Mouse (Mus musculus) large intestine, adult 2 months (tissue): ENCODE data around the gene Hes3. TPM values are rescaled to one million over a fixed set of nuclear protein-coding genes. Genes with fewer than 3 reads are reported as not detected.

ENCODE experiments used
- DNase-seq: peaks from one replicate; pipeline ENCODE4 v3.0.0-alpha.2; 2012; ENCODE audit warnings: low read depth, low spot score
- WGBS: fragments of 180-500 bp; shearing (Covaris S2); methylation state at CpG from one replicate; pipeline ENCODE4 v1.1.7; 2018; 5-methylcytosine and 5-hydroxymethylcytosine counted together
- polyA plus RNA-seq: library from polyadenylated mRNA; depleted of rRNA; stranded (reverse); fragments of >200 nt; gene quantifications from 2 replicates; pipeline ENCODE4 v1.2.3, GENCODE M21; 2012

The Hes3 gene
- polyA plus RNA-seq, 1 experiment = not detected

DNA sequence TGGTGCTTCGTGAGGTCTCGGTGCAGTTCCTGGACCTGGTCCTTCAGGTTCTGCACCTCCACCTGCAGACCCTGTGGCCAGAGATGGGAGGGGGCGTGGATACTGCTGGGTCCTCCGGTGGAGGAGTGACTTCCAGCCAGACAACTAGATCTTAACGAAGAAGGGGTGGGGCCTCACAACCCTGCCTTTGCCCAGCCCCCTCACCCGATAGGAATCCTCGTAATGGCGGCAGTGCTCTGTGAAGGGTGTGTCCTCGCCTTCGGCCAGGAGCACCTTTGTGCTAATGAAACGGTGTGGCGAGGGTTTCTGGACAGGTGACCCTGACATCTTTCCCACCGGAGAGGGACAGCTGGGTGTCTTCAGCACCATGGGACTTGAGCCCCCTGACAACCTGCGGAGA, 20.7 kb upstream of the Hes3 start:
- 4% methylated on average over 14 of the region's 14 CpGs for WGBS
- DNase-seq = no peak

GRCm38 (mm10) chr4:152307542-152307941, 16.1 kb upstream of the Hes3 start:
- DNase-seq = no peak
- 89% methylated on average over 9 of the region's 9 CpGs for WGBS

GRCm38 (mm10) chr4:152305991-152306390, 14.5 kb upstream of the Hes3 start:
- WGBS = 81% methylated on average over 6 of the region's 6 CpGs
- no peak for DNase-seq

GRCm38 (mm10) chr4:152304685-152305084, 13.2 kb upstream of the Hes3 start:
- 91% methylated on average over 6 of the region's 6 CpGs for WGBS

GRCm38 (mm10) chr4:152303172-152303571, 11.7 kb upstream of the Hes3 start:
- DNase-seq = no peak
- 90% methylated on average over 10 of the region's 10 CpGs for WGBS

More at GRCm38 (mm10) chr4:152304685-152305084, 13.2 kb upstream of the Hes3 start:
- DNase-seq = no peak

DNA sequence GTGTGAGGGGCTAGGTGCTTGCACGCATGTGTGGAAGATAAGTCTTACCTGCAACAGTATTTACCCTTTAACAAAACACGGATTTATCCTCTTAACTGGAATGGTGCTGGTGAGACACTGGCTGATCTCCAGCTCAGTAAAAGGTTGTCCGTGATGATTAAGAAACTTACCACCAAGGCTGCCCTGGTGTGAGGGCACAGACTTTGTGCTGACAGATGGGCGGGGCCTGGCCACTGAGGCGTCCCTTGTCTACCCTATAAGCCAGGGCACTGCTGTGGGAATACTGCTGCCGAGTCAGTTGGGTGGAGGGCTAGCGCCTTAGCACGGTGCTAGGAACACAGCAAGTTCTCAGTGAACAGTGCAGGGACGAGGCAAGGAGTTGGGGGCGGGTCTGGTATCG, 10.6 kb upstream of the Hes3 start:
- no peak for DNase-seq
- 82% methylated on average over 11 of the region's 11 CpGs for WGBS

- WGBS = 90% methylated on average over 8 of the region's 8 CpGs
- DNase-seq = no peak
Observed at GRCm38 (mm10) chr4:152300375-152300774, 8.9 kb upstream of the Hes3 start.

DNA sequence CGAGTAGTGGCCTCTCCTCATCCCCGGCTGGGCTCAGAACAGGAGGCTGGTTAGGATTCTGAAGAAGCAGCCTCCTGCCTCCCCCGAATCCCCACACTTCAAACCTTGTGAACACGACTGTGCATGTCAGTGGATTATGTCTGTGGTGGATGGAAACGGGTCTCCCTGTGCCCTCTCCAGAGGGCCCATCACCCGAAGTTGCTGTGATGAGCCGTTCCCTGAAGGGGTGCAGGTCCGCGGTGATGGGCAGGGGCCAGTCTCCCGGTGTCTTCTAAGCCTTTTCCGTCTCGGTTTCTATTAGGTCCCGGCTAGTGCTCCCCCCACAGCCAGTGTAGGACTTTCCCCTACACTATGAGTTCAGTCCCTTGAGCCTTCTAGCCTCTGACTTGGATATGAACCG, 7.4 kb upstream of the Hes3 start:
- DNase-seq = no peak
- 92% methylated on average over 14 of the region's 14 CpGs for WGBS

- under 1% methylated on average over 119 of the region's 119 CpGs for WGBS
- peak; percentile 89 for DNase-seq
Observed at GRCm38 (mm10) chr4:152296874-152297861, 5.7 kb upstream of the Hes3 start, which contains the start of gene Icmt. Gene Icmt, plus strand, starts transcription at chr4:152297227.

GRCm38 (mm10) chr4:152296371-152296770, 4.9 kb upstream of the Hes3 start:
- 4% methylated on average over 8 of the region's 8 CpGs for WGBS
- no peak for DNase-seq

- no peak for DNase-seq
Observed at GRCm38 (mm10) chr4:152295916-152296315, 4.5 kb upstream of the Hes3 start.

DNA sequence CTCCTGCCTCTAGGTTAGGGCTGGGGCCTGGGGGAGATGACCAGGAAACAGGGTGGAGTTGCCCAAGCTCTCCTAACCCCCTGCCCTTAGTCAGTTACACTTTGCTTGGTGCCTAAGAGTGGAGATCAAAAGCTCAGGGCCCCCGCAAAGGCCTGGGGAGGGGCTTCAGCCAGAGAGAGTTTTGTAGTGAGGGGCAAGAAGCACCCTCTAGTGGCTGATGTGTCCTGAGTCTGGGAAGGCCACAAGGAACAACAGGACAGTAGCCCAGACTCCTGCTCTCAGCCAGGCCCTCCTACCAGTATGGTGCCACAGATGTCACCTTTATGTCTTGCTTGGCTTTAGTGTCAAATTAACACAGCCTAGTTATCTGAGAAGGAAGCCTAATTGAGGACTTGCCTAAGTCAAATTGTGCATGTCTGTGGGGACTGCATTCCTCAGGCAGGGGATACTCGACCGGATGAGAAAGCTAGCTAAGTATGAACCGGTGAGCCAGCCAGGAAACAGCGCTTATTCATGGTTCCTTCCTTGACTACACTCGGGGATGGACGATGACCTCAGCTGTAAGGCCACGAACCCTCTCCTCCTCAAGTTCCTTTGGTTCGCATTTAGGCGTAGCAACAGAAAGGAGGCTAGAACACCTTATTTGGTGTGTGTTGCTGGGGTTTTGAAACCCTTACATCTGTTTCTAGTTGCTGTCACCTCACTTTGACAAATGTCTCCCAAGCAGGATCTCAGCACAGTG, 2.9 kb upstream of the Hes3 start:
- 67% methylated on average over 10 of the region's 10 CpGs for WGBS
- no peak for DNase-seq

More at GRCm38 (mm10) chr4:152295916-152296315, 4.5 kb upstream of the Hes3 start:
- 19% methylated on average over 4 of the region's 4 CpGs for WGBS

DNA sequence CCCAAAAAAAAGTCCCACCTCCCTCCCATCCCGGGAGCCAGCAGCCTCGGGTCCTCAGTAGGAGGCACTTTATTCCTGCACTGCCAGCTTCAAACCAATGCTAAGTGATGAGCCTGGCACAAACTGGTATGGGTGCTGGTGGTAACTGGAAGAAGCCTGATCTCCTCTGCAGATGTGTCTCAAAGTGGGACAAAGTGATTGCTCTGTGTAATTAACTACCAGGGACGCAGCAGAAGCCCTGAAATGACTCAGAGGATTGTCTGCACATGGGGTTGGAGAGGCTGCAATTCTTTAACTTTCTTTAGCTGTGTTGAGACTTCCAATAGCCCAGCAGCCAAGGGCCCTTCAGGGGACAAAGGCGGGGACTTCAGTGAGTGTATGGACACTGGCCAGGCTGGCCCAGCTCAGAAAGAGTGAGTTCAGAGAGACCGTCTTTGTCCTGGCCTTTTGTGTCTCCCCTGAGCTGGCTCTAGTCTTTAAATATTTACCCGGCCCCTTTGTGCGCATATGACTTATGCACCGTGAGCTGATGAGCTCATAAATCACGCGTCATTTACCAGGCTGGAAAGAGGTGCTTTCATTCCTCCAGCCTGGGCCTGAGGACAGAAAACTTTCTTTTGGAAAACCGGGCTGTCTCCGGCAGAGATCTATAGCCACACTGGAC, 772 bp upstream of the Hes3 start:
- 11% methylated on average over 12 of the region's 12 CpGs for WGBS
- no peak for DNase-seq

GRCm38 (mm10) chr4:152290991-152291390, 471 bp downstream of the Hes3 start:
- WGBS = 22% methylated on average over 11 of the region's 11 CpGs
- DNase-seq = no peak

DNA sequence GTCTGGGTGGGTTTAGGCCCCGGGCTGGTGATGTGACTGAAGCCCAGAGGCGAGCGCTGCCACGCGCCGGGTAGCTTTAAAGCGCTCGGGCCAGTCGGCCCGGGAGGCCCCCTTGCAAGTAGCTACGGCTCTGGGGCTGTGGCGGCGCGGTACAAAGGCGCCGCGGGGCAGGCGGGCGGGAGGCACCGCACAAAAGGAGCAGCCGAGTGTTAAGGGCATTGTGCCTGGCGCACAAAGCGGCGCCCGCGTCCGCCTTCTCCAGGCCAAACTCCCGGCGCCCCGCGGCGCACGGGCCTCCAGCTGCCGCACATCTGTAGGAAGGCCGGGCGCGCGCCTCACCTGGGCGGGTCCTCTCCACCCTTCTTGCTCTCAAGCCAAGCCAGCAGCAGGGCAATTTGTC, 1.1 kb downstream of the Hes3 start:
- 2% methylated on average over 39 of the region's 39 CpGs for WGBS
- DNase-seq = no peak

DNA sequence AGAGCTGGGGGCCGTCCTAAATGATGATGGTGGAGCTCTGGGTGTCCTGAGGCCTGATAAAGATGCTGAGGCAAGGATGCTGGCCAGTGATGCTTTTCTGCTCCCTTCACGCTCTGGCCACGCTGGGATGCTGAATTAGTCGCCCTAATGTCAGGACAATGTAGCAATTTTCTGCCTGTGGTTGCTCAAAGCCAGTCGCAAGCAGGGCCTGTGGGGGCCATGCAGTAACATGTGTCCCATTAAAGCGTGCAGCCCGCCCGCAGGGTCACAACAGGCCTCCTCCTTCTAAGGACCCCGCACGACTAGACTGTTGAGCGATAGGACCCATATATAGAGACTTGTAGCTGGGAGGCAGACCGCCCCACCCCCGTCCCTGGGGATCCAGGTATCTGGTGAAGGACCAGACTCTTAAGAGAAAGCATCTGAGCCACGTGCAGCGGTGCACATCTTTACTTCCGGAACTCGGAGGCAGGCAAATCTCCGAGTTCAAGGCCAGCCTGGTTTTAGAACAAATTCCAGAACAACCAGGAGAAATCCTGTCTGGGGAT, 3.0 kb downstream of the Hes3 start:
- no peak for DNase-seq
- 59% methylated on average over 18 of the region's 18 CpGs for WGBS

- DNase-seq = no peak
- WGBS = 29% methylated on average over 19 of the region's 19 CpGs
Observed at GRCm38 (mm10) chr4:152287317-152288120, 3.9 kb downstream of the Hes3 start.

DNA sequence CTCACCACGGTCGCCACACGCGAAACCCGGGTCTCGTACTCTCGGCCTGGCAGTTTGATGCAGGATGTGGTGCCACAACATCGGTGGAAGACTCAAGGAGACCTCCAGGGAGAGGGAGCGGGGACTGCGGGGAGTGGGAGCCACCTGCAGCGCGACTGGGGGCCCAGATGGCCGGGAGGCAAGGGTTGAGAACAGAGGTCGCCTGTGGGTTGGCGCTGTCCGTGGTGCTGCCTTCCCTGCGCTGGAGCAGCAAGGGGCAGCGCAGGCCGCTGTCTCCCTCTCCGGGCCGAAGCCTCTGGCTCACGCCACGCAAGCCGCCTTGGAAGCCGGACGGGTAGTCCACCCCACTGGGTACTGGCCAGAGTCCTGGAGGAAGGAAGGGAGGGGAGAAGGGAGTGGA, 4.6 kb downstream of the Hes3 start:
- DNase-seq = no peak
- WGBS = 7% methylated on average over 26 of the region's 26 CpGs

DNA sequence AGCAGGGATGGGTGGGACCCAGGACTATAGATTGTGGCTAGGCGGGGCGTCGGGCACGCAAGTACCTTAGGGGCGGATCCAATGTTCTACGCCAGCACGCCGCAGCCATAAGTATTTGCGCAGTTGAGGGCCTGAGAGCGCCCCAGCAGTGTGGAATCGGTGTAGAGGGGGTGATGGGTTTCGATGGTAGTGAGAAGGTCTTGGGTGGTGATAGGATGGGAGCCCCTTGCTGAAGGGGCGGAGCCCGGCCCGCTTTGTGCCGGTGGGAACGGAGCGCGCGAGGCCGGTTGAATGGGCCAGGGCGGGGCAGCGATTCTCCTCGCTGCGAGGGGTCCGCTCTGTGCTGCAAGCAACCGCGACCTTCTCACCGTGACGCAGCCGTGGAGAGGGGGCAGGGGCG, 5.3 kb downstream of the Hes3 start:
- WGBS = 5% methylated on average over 32 of the region's 32 CpGs
- DNase-seq = no peak
